In genomic region chr6:22363590-22363989, GRCm38 (mm10) we compare ENCODE assay signal across 16 mouse cellular contexts. TPM values are rescaled to one million over a fixed set of nuclear protein-coding genes. Genes with fewer than 3 reads are reported as not detected.
DNase-seq lines count a peak whose midpoint lies in the region; ATAC-seq and TF ChIP-seq lines count a peak whose summit lies in the region.
"Had no signal": no experiment of that assay in that cellular context is flagged by ENCODE, and none has a peak within 500 bp of the region (broad histone marks: within the 10 kb centered on the region; RNA-seq: fewer than 3 reads in every experiment).

No protein-coding gene starts in this region.

- no peaks in the 10 kb centered on the region for H3K27me3 ChIP-seq in hindbrain, postnatal 0 days (ENCODE audit: insufficient read depth, low read length)
- no peaks in the 10 kb centered on the region for H3K27me3 ChIP-seq in hindbrain, embryonic 13.5 days
- H3K27me3 ChIP-seq in forebrain, embryonic 15.5 days = no peaks in the 10 kb centered on the region
- H3K27me3 ChIP-seq: embryonic facial prominence, embryonic 15.5 days; forebrain, embryonic 12.5 days; lung, embryonic 15.5 days; midbrain, embryonic 13.5 days had no signal

- no peak for ATAC-seq in hindbrain, postnatal 0 days
- ATAC-seq in hindbrain, embryonic 13.5 days (ENCODE audit: low FRiP score) = no peak
- peak; percentile 85 for ATAC-seq in megakaryocyte-erythroid progenitor cell, adult 5-6 weeks (replicated peaks; ENCODE audit: low FRiP score, low TSS enrichment, poor library complexity, severe bottlenecking)
- no peak for ATAC-seq in forebrain, embryonic 15.5 days (replicated peaks)
- ATAC-seq: inflammation-experienced regulatory T-cells, adult 6 months; midbrain, embryonic 13.5 days had no signal

- no peak for DNase-seq in hindbrain, postnatal 0 days (ENCODE audit: low spot score)
- peak; percentile 68 for DNase-seq in ES-CJ7 (ENCODE audit: low read depth, low spot score)
- DNase-seq in induced T-regulatory cell, adult 2 months (ENCODE audit: low read depth) = peak; percentile 37
- no peak for DNase-seq in adrenal gland, postnatal 10 days
- DNase-seq in kidney, postnatal 14 days = no peak
- DNase-seq: heart, adult 18-20 months; heart, postnatal 10 days; kidney, postnatal 36 days had no signal

- H3K4me1 ChIP-seq in hindbrain, postnatal 0 days (ENCODE audit: insufficient read depth, low read length) = no peaks in the 10 kb centered on the region
- no peaks in the 10 kb centered on the region for H3K4me1 ChIP-seq in hindbrain, embryonic 13.5 days (replicated peaks)
- H3K4me1 ChIP-seq in forebrain, embryonic 15.5 days = no peaks in the 10 kb centered on the region
- H3K4me1 ChIP-seq: forebrain, embryonic 12.5 days; lung, embryonic 15.5 days; midbrain, embryonic 13.5 days had no signal

- no peaks in the 10 kb centered on the region for H3K9me3 ChIP-seq in hindbrain, postnatal 0 days (ENCODE audit: low read length)
- no peaks in the 10 kb centered on the region for H3K9me3 ChIP-seq in hindbrain, embryonic 13.5 days
- H3K9me3 ChIP-seq in forebrain, embryonic 15.5 days = no peaks in the 10 kb centered on the region
- H3K9me3 ChIP-seq: embryonic facial prominence, embryonic 15.5 days; forebrain, embryonic 12.5 days; lung, embryonic 15.5 days; midbrain, embryonic 13.5 days had no signal

- H3K36me3 ChIP-seq in hindbrain, postnatal 0 days (ENCODE audit: insufficient read depth, low read length) = no peaks in the 10 kb centered on the region
- no peaks in the 10 kb centered on the region for H3K36me3 ChIP-seq in hindbrain, embryonic 13.5 days
- H3K36me3 ChIP-seq in forebrain, embryonic 15.5 days = no peaks in the 10 kb centered on the region
- H3K36me3 ChIP-seq: embryonic facial prominence, embryonic 15.5 days; forebrain, embryonic 12.5 days; lung, embryonic 15.5 days; midbrain, embryonic 13.5 days had no signal

- no peak overlapping the region for H3K4me2 ChIP-seq in hindbrain, postnatal 0 days (ENCODE audit: low read depth, low read length)
- H3K4me2 ChIP-seq in hindbrain, embryonic 13.5 days = no peak overlapping the region
- H3K4me2 ChIP-seq in forebrain, embryonic 15.5 days (replicated peaks) = no peak overlapping the region
- H3K4me2 ChIP-seq: embryonic facial prominence, embryonic 15.5 days; forebrain, embryonic 12.5 days; lung, embryonic 15.5 days; midbrain, embryonic 13.5 days had no signal

- H3K9ac ChIP-seq in hindbrain, postnatal 0 days (replicated peaks; ENCODE audit: low read length) = no peak overlapping the region
- no peak overlapping the region for H3K9ac ChIP-seq in hindbrain, embryonic 13.5 days
- H3K9ac ChIP-seq in forebrain, embryonic 15.5 days (replicated peaks) = no peak overlapping the region
- H3K9ac ChIP-seq: embryonic facial prominence, embryonic 15.5 days; forebrain, embryonic 12.5 days; lung, embryonic 15.5 days; midbrain, embryonic 13.5 days had no signal

- TF ChIP-seq CTCF in hindbrain, postnatal 0 days (IDR thresholded peaks at IDR 0.05; ENCODE audit: low read depth) = peak; percentile 4; the same call in 1 of the 2 replicates

- H3K27ac ChIP-seq in hindbrain, postnatal 0 days = no peak overlapping the region
- no peak overlapping the region for H3K27ac ChIP-seq in hindbrain, embryonic 13.5 days
- no peak overlapping the region for H3K27ac ChIP-seq in forebrain, embryonic 15.5 days (replicated peaks)
- H3K27ac ChIP-seq: embryonic facial prominence, embryonic 15.5 days; forebrain, embryonic 12.5 days; lung, embryonic 15.5 days; midbrain, embryonic 13.5 days had no signal

- no peak overlapping the region for H3K4me3 ChIP-seq in hindbrain, postnatal 0 days (ENCODE audit: low read length)
- no peak overlapping the region for H3K4me3 ChIP-seq in hindbrain, embryonic 13.5 days
- no peak overlapping the region for H3K4me3 ChIP-seq in forebrain, embryonic 15.5 days
- H3K4me3 ChIP-seq: embryonic facial prominence, embryonic 15.5 days; forebrain, embryonic 12.5 days; lung, embryonic 15.5 days; midbrain, embryonic 13.5 days had no signal

- 87% methylated on average over 3 of the region's 3 CpGs for WGBS in hindbrain, postnatal 0 days
- 71% methylated on average over 3 of the region's 3 CpGs for WGBS in hindbrain, embryonic 13.5 days
- WGBS in forebrain, embryonic 15.5 days = 79% methylated on average over 3 of the region's 3 CpGs

RNA-seq across cellular contexts. Expression of gene Fam3c, which starts 7.5 kb away (rescaled TPM):
- 34.8 and 55.1 TPM in 2 replicates for total RNA-seq in hindbrain, postnatal 0 days (2014; rRNA removed)
- 116 and 122 TPM in 2 replicates for polyA plus RNA-seq in hindbrain, postnatal 0 days (2015; fragmentation: Nextera tagmentation; extraction: Ambion mirVana)
- polyA plus RNA-seq in hindbrain, embryonic 13.5 days (2015; fragmentation: Nextera tagmentation; extraction: Ambion mirVana) = 50.5 and 54.5 TPM in 2 replicates
- total RNA-seq in megakaryocyte-erythroid progenitor cell, adult 5-6 weeks (2014; fragmentation: Nextera tagmentation) = 12.6 and 18.4 TPM in 2 replicates
- 49.3 and 75.9 TPM in 2 replicates for total RNA-seq in megakaryocyte-erythroid progenitor cell, adult 5-6 weeks (2017)
- 10 to 100 TPM; 46.4 to 52.2 TPM for total RNA-seq in adrenal gland, postnatal 10 days (2021)
- 53.5 and 56.2 TPM in 2 replicates for polyA plus RNA-seq in forebrain, embryonic 15.5 days (2015; fragmentation: Nextera tagmentation; extraction: Ambion mirVana)

Comparison
In these comparisons a context has a peak if more than half of its experiments do, and no peak if none do; other contexts are left out.
1. DNase-seq: peak in ES-CJ7 (single experiment) and induced T-regulatory cell, adult 2 months (single experiment); none in hindbrain, postnatal 0 days (single experiment), adrenal gland, postnatal 10 days (single experiment) and kidney, postnatal 14 days (single experiment).